Mouse (Mus musculus) hindbrain, embryonic 14.5 days (tissue): ENCODE measurements at regions not wholly inside any gene's neighbourhood (a gene's known extent, or its start where the extent isn't known, plus 50 kb on each side); places are given as distances from the start of the nearest gene placed in this dataset.

Source experiments
- ATAC-seq: fragments of 200-750 bp; cut with Nextera tagmentation; 2 replicates; pipeline ENCODE4 v1.8.0; 2017; ENCODE audit warnings: moderate number of reproducible peaks, mild to moderate bottlenecking, moderate TSS enrichment, moderate library complexity; ENCODE audit not compliant: low FRiP score
- DNase-seq: peaks from one replicate; pipeline ENCODE4 v3.0.0-alpha.2; 2015; ENCODE audit warnings: low spot score
- H3K27ac ChIP-seq: fragments of 300-500 bp; sonication (generic); 2 replicates; pipeline ENCODE4 v1.5.1; 2014; ENCODE audit warnings: mild to moderate bottlenecking, moderate library complexity
- H3K27me3 ChIP-seq: fragments of 300-500 bp; sonication (generic); 2 replicates; pipeline ENCODE4 v1.6.1; 2014; ENCODE audit warnings: mild to moderate bottlenecking, low read length, mixed read lengths; ENCODE audit not compliant: control insufficient read depth, insufficient read depth
- H3K36me3 ChIP-seq: fragments of 300-500 bp; sonication (generic); replicated peaks from 2 replicates; pipeline ENCODE4 v1.6.1; 2014; ENCODE audit not compliant: control insufficient read depth, insufficient read depth
- H3K4me1 ChIP-seq: fragments of 300-500 bp; sonication (generic); replicated peaks from 2 replicates; pipeline ENCODE4 v1.6.1; 2014; ENCODE audit warnings: antibody characterized with exemption, low read length, mixed read lengths; ENCODE audit not compliant: control insufficient read depth, insufficient read depth
- H3K4me2 ChIP-seq: fragments of 300-500 bp; sonication (generic); replicated peaks from 2 replicates; pipeline ENCODE4 v1.6.1; 2014; ENCODE audit warnings: mild to moderate bottlenecking, moderate library complexity
- H3K4me3 ChIP-seq: fragments of 300-500 bp; sonication (generic); replicated peaks from 2 replicates; pipeline ENCODE4 v1.5.1; 2014; ENCODE audit warnings: mild to moderate bottlenecking, low read length
- H3K9ac ChIP-seq: fragments of 300-500 bp; sonication (generic); 2 replicates; pipeline ENCODE4 v1.6.1; 2014
- H3K9me3 ChIP-seq: fragments of 300-500 bp; sonication (generic); 2 replicates; pipeline ENCODE4 v1.6.1; 2016; ENCODE audit warnings: low read length; ENCODE audit not compliant: control insufficient read depth
- WGBS: fragments of 180-500 bp; shearing (Covaris S2); extraction: QIAGEN DNeasy Blood & Tissue Kit; methylation state at CpG from one replicate; pipeline ENCODE4 v1.1.7; 2014; 5-methylcytosine and 5-hydroxymethylcytosine counted together

DNA sequence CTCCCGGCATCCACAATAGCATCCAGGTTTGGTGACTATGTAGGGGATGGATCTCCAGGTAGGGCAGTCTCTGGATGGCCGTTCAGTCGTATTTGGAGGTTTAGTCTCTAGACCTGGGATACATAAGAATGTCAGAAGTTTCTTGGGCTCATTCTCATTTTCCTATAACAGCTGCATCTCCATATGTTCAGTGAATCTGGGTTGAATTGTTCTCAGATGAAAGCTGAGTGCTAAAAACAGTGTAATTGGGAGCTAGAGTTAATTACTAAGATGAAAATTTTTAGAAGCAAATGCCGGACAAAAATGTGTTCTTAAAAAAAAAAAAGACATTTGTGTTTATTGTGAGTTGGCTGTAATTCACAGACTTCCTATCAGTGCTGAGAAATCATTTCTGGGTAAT lies 57.3 kb upstream of the Myo16 start:
- Histone ChIP-seq H3K36me3 (no peaks in the 10 kb centered on the region), H3K9ac (no peak overlapping the region), H3K9me3 (no peaks in the 10 kb centered on the region), H3K4me3 (no peak overlapping the region), H3K27me3 (no peaks in the 10 kb centered on the region), H3K4me2 (no peak overlapping the region), H3K27ac (no peak overlapping the region), H3K4me1 (peaks cover 3% of the 10 kb centered on the region; the same call in 1 of the 2 replicates)
- DNase-seq (no peak), ATAC-seq (no peak)
- WGBS, result 84% methylated on average over 4 of the region's 4 CpGs

- ATAC-seq, result peak; percentile 31; the same call in 1 of the 2 replicates
- H3K27ac ChIP-seq, result no peak overlapping the region
These were observed 56.7 kb upstream of the Myo16 start for GRCm38 (mm10) chr8:10096968-10097547.

More at GRCm38 (mm10) chr8:10096968-10097547, 56.7 kb upstream of the Myo16 start:
- 44% methylated on average over 9 of the region's 9 CpGs for WGBS
- peak; percentile 29 for DNase-seq
- H3K4me2 ChIP-seq, result no peak overlapping the region
- no peaks in the 10 kb centered on the region for H3K9me3 ChIP-seq
- H3K27me3 ChIP-seq, result no peaks in the 10 kb centered on the region
- H3K4me1 ChIP-seq, result peaks cover 3% of the 10 kb centered on the region; the same call in 1 of the 2 replicates
- no peak overlapping the region for H3K9ac ChIP-seq
- no peak overlapping the region for H3K4me3 ChIP-seq
- H3K36me3 ChIP-seq, result no peaks in the 10 kb centered on the region
